Mouse (Mus musculus): Measurements from ENCODE around the gene Dcst2. TPM values are rescaled to one million over a fixed set of nuclear protein-coding genes. Genes with fewer than 3 reads are reported as not detected.

Dcst2 gene
- polyA plus RNA-seq, 1 experiment from 2014 or later, result 0.07 TPM

- Histone ChIP-seq H3K9ac (ENCODE audit: low read depth, low read length) (peak overlapping the region; percentile 88), H3K4me1 (ENCODE audit: control insufficient read depth, insufficient read depth, low read length) (peaks cover 26% of the 10 kb centered on the region), H3K4me3 (ENCODE audit: low read depth, low read length) (peak overlapping the region; percentile 84), H3K9me3 (replicated peaks; ENCODE audit: control insufficient read depth, low read length) (no peaks in the 10 kb centered on the region), H3K27me3 (ENCODE audit: control insufficient read depth, insufficient read depth, low read length) (peaks cover 2% of the 10 kb centered on the region; the same call in 1 of the 2 replicates), H3K36me3 (ENCODE audit: control insufficient read depth, insufficient read depth, low read length) (peaks cover 9% of the 10 kb centered on the region; the same call in 1 of the 2 replicates), H3K27ac (ENCODE audit: low read depth, low read length) (peak overlapping the region; percentile 73), H3K4me2 (peak overlapping the region; percentile 85)
- no peak for ATAC-seq (replicated peaks; ENCODE audit: insufficient number of reproducible peaks, low FRiP score, low TSS enrichment)
- WGBS (ENCODE audit: insufficient replicate concordance), result under 1% methylated on average over 16 of the region's 21 CpGs
These were observed 24.6 kb upstream of the Dcst2 start for GRCm38 (mm10) chr3:89337062-89337720.

GRCm38 (mm10) chr3:89337721-89338578 is 23.8 kb upstream of the Dcst2 start, which contains the start of gene Efna4:
Gene Efna4 (minus strand): TSS chr3:89338028.
- H3K4me1 ChIP-seq (ENCODE audit: control insufficient read depth, insufficient read depth, low read length), result peaks cover 26% of the 10 kb centered on the region
- peak within 1 kb of the TSS; percentile 88 for H3K9ac ChIP-seq (ENCODE audit: low read depth, low read length)
- peak; percentile 79 for ATAC-seq (replicated peaks; ENCODE audit: insufficient number of reproducible peaks, low FRiP score, low TSS enrichment)
- WGBS (ENCODE audit: insufficient replicate concordance), result under 1% methylated on average over 44 of the region's 44 CpGs
- H3K4me3 ChIP-seq (ENCODE audit: low read depth, low read length), result peak within 1 kb of the TSS; percentile 84
- H3K27me3 ChIP-seq (ENCODE audit: control insufficient read depth, insufficient read depth, low read length), result peaks cover 2% of the 10 kb centered on the region; the same call in 1 of the 2 replicates
- peak within 1 kb of the TSS; percentile 73 for H3K27ac ChIP-seq (ENCODE audit: low read depth, low read length)
- peaks cover 9% of the 10 kb centered on the region; the same call in 1 of the 2 replicates for H3K36me3 ChIP-seq (ENCODE audit: control insufficient read depth, insufficient read depth, low read length)
- peak within 1 kb of the TSS; percentile 85 for H3K4me2 ChIP-seq
- H3K9me3 ChIP-seq (replicated peaks; ENCODE audit: control insufficient read depth, low read length), result no peaks in the 10 kb centered on the region

- 23% methylated on average over 8 of the region's 8 CpGs for WGBS (ENCODE audit: insufficient replicate concordance)
- Histone ChIP-seq H3K9me3 (replicated peaks; ENCODE audit: control insufficient read depth, low read length) (no peaks in the 10 kb centered on the region), H3K27ac (ENCODE audit: low read depth, low read length) (no peak overlapping the region), H3K4me2 (no peak overlapping the region), H3K27me3 (ENCODE audit: control insufficient read depth, insufficient read depth, low read length) (peaks cover 2% of the 10 kb centered on the region; the same call in 1 of the 2 replicates), H3K4me3 (ENCODE audit: low read depth, low read length) (no peak overlapping the region), H3K4me1 (ENCODE audit: control insufficient read depth, insufficient read depth, low read length) (peaks cover 26% of the 10 kb centered on the region), H3K9ac (ENCODE audit: low read depth, low read length) (no peak overlapping the region), H3K36me3 (ENCODE audit: control insufficient read depth, insufficient read depth, low read length) (peaks cover 5% of the 10 kb centered on the region; the same call in 1 of the 2 replicates)
- ATAC-seq (replicated peaks; ENCODE audit: insufficient number of reproducible peaks, low FRiP score, low TSS enrichment), result no peak
These were observed 22.4 kb upstream of the Dcst2 start for GRCm38 (mm10) chr3:89339416-89339815.

- H3K27me3 ChIP-seq (ENCODE audit: control insufficient read depth, insufficient read depth, low read length), result peaks cover 2% of the 10 kb centered on the region; the same call in 1 of the 2 replicates
- H3K4me3 ChIP-seq (ENCODE audit: low read depth, low read length), result peak overlapping the region; percentile 19; the same call in 1 of the 2 replicates
- peak overlapping the region; percentile 63 for H3K4me2 ChIP-seq
- H3K27ac ChIP-seq (ENCODE audit: low read depth, low read length), result no peak overlapping the region
- H3K9me3 ChIP-seq (replicated peaks; ENCODE audit: control insufficient read depth, low read length), result no peaks in the 10 kb centered on the region
- 0 out of 2 replicates have a peak overlapping the region, but pooled peaks have one; percentile 16 for H3K9ac ChIP-seq (ENCODE audit: low read depth, low read length)
- peaks cover 26% of the 10 kb centered on the region for H3K4me1 ChIP-seq (ENCODE audit: control insufficient read depth, insufficient read depth, low read length)
- WGBS (ENCODE audit: insufficient replicate concordance), result 7% methylated on average over 11 of the region's 11 CpGs
- no peak for ATAC-seq (replicated peaks; ENCODE audit: insufficient number of reproducible peaks, low FRiP score, low TSS enrichment)
- peaks cover 5% of the 10 kb centered on the region; the same call in 1 of the 2 replicates for H3K36me3 ChIP-seq (ENCODE audit: control insufficient read depth, insufficient read depth, low read length)
These were observed 21.3 kb upstream of the Dcst2 start for GRCm38 (mm10) chr3:89340465-89340864.

GRCm38 (mm10) chr3:89341794-89342193 is 20.0 kb upstream of the Dcst2 start:
- H3K36me3 ChIP-seq (ENCODE audit: control insufficient read depth, insufficient read depth, low read length), result peaks cover 5% of the 10 kb centered on the region; the same call in 1 of the 2 replicates
- no peaks in the 10 kb centered on the region for H3K9me3 ChIP-seq (replicated peaks; ENCODE audit: control insufficient read depth, low read length)
- H3K27ac ChIP-seq (ENCODE audit: low read depth, low read length), result no peak overlapping the region
- H3K27me3 ChIP-seq (ENCODE audit: control insufficient read depth, insufficient read depth, low read length), result peaks cover 2% of the 10 kb centered on the region; the same call in 1 of the 2 replicates
- WGBS (ENCODE audit: insufficient replicate concordance), result 88% methylated on average over 4 of the region's 4 CpGs
- H3K4me3 ChIP-seq (ENCODE audit: low read depth, low read length), result no peak overlapping the region
- peaks cover 15% of the 10 kb centered on the region for H3K4me1 ChIP-seq (ENCODE audit: control insufficient read depth, insufficient read depth, low read length)
- H3K4me2 ChIP-seq, result no peak overlapping the region
- H3K9ac ChIP-seq (ENCODE audit: low read depth, low read length), result no peak overlapping the region
- ATAC-seq (replicated peaks; ENCODE audit: insufficient number of reproducible peaks, low FRiP score, low TSS enrichment), result no peak

GRCm38 (mm10) chr3:89343279-89343678 is 18.5 kb upstream of the Dcst2 start:
- no peak overlapping the region for H3K4me3 ChIP-seq (ENCODE audit: low read depth, low read length)
- H3K4me2 ChIP-seq, result no peak overlapping the region
- H3K36me3 ChIP-seq (ENCODE audit: control insufficient read depth, insufficient read depth, low read length), result peaks cover 5% of the 10 kb centered on the region; the same call in 1 of the 2 replicates
- peaks cover 7% of the 10 kb centered on the region; the same call in 1 of the 2 replicates for H3K27me3 ChIP-seq (ENCODE audit: control insufficient read depth, insufficient read depth, low read length)
- no peak overlapping the region for H3K27ac ChIP-seq (ENCODE audit: low read depth, low read length)
- no peak overlapping the region for H3K9ac ChIP-seq (ENCODE audit: low read depth, low read length)
- WGBS (ENCODE audit: insufficient replicate concordance), result 78% methylated on average over 7 of the region's 7 CpGs
- H3K9me3 ChIP-seq (replicated peaks; ENCODE audit: control insufficient read depth, low read length), result no peaks in the 10 kb centered on the region
- H3K4me1 ChIP-seq (ENCODE audit: control insufficient read depth, insufficient read depth, low read length), result peaks cover 8% of the 10 kb centered on the region
- ATAC-seq (replicated peaks; ENCODE audit: insufficient number of reproducible peaks, low FRiP score, low TSS enrichment), result no peak

- no peak overlapping the region for H3K4me3 ChIP-seq (ENCODE audit: low read depth, low read length)
- peaks cover 9% of the 10 kb centered on the region for H3K27me3 ChIP-seq (ENCODE audit: control insufficient read depth, insufficient read depth, low read length)
- peaks cover 9% of the 10 kb centered on the region for H3K4me1 ChIP-seq (ENCODE audit: control insufficient read depth, insufficient read depth, low read length)
- H3K36me3 ChIP-seq (ENCODE audit: control insufficient read depth, insufficient read depth, low read length), result peaks cover 5% of the 10 kb centered on the region; the same call in 1 of the 2 replicates
- no peak overlapping the region for H3K9ac ChIP-seq (ENCODE audit: low read depth, low read length)
- no peak for ATAC-seq (replicated peaks; ENCODE audit: insufficient number of reproducible peaks, low FRiP score, low TSS enrichment)
- H3K9me3 ChIP-seq (replicated peaks; ENCODE audit: control insufficient read depth, low read length), result no peaks in the 10 kb centered on the region
- WGBS (ENCODE audit: insufficient replicate concordance), result 81% methylated on average over 10 of the region's 10 CpGs
- no peak overlapping the region for H3K27ac ChIP-seq (ENCODE audit: low read depth, low read length)
- H3K4me2 ChIP-seq, result no peak overlapping the region
These were observed 14.8 kb upstream of the Dcst2 start for GRCm38 (mm10) chr3:89346815-89347540.

GRCm38 (mm10) chr3:89347916-89348315 is 13.9 kb upstream of the Dcst2 start:
- H3K4me1 ChIP-seq (ENCODE audit: control insufficient read depth, insufficient read depth, low read length), result peaks cover 9% of the 10 kb centered on the region
- H3K4me2 ChIP-seq, result peak overlapping the region; percentile 99; the same call in 1 of the 2 replicates
- H3K36me3 ChIP-seq (ENCODE audit: control insufficient read depth, insufficient read depth, low read length), result peaks cover 5% of the 10 kb centered on the region; the same call in 1 of the 2 replicates
- no peaks in the 10 kb centered on the region for H3K9me3 ChIP-seq (replicated peaks; ENCODE audit: control insufficient read depth, low read length)
- no peak overlapping the region for H3K9ac ChIP-seq (ENCODE audit: low read depth, low read length)
- ATAC-seq (replicated peaks; ENCODE audit: insufficient number of reproducible peaks, low FRiP score, low TSS enrichment), result no peak
- H3K27me3 ChIP-seq (ENCODE audit: control insufficient read depth, insufficient read depth, low read length), result peaks cover 14% of the 10 kb centered on the region
- whole genome bisulfite sequencing (ENCODE audit: insufficient replicate concordance), result 46% methylated on average over 1 of the region's 1 CpGs
- no peak overlapping the region for H3K4me3 ChIP-seq (ENCODE audit: low read depth, low read length)
- H3K27ac ChIP-seq (ENCODE audit: low read depth, low read length), result no peak overlapping the region
